Mouse (Mus musculus): Measurements from ENCODE around the gene Smco2. TPM values are rescaled to one million over a fixed set of nuclear protein-coding genes. Genes with fewer than 3 reads are reported as not detected.

The Smco2 gene
- polyA plus RNA-seq, 1 experiment from 2014 or later: not detected

GRCm38 (mm10) chr6:146834342-146834741 lies 15.6 kb upstream of the Smco2 start:
- no peak for ATAC-seq
- H3K9me3 ChIP-seq (ENCODE audit: control insufficient read depth, low read length): no peaks in the 10 kb centered on the region
- WGBS: 87% methylated on average over 3 of the region's 3 CpGs
- no peaks in the 10 kb centered on the region for H3K27me3 ChIP-seq (replicated peaks; ENCODE audit: control insufficient read depth, insufficient read depth, low read length)
- no peaks in the 10 kb centered on the region for H3K4me1 ChIP-seq (replicated peaks; ENCODE audit: control insufficient read depth, insufficient read depth, low read length)
- no peaks in the 10 kb centered on the region for H3K36me3 ChIP-seq (ENCODE audit: control insufficient read depth, insufficient read depth)
- H3K4me2 ChIP-seq (ENCODE audit: low read length): no peak overlapping the region
- no peak overlapping the region for H3K4me3 ChIP-seq (replicated peaks; ENCODE audit: low read length)
- no peak overlapping the region for H3K27ac ChIP-seq (ENCODE audit: low read length)
- no peak overlapping the region for H3K9ac ChIP-seq (replicated peaks; ENCODE audit: low read depth, low read length)

- Histone ChIP-seq H3K4me2 (ENCODE audit: low read length) (no peak overlapping the region), H3K9me3 (ENCODE audit: control insufficient read depth, low read length) (no peaks in the 10 kb centered on the region), H3K27me3 (replicated peaks; ENCODE audit: control insufficient read depth, insufficient read depth, low read length) (no peaks in the 10 kb centered on the region), H3K36me3 (ENCODE audit: control insufficient read depth, insufficient read depth) (no peaks in the 10 kb centered on the region), H3K9ac (replicated peaks; ENCODE audit: low read depth, low read length) (no peak overlapping the region), H3K4me1 (replicated peaks; ENCODE audit: control insufficient read depth, insufficient read depth, low read length) (no peaks in the 10 kb centered on the region), H3K27ac (ENCODE audit: low read length) (no peak overlapping the region), H3K4me3 (replicated peaks; ENCODE audit: low read length) (no peak overlapping the region)
- 51% methylated on average over 4 of the region's 4 CpGs for WGBS
- ATAC-seq: no peak
Measured at GRCm38 (mm10) chr6:146835784-146836183, 14.1 kb upstream of the Smco2 start.

GRCm38 (mm10) chr6:146837316-146837715 lies 12.6 kb upstream of the Smco2 start:
- Histone ChIP-seq H3K4me1 (replicated peaks; ENCODE audit: control insufficient read depth, insufficient read depth, low read length) (no peaks in the 10 kb centered on the region), H3K27ac (ENCODE audit: low read length) (no peak overlapping the region), H3K27me3 (replicated peaks; ENCODE audit: control insufficient read depth, insufficient read depth, low read length) (no peaks in the 10 kb centered on the region), H3K36me3 (ENCODE audit: control insufficient read depth, insufficient read depth) (no peaks in the 10 kb centered on the region), H3K4me3 (replicated peaks; ENCODE audit: low read length) (no peak overlapping the region), H3K4me2 (ENCODE audit: low read length) (no peak overlapping the region), H3K9ac (replicated peaks; ENCODE audit: low read depth, low read length) (no peak overlapping the region), H3K9me3 (ENCODE audit: control insufficient read depth, low read length) (no peaks in the 10 kb centered on the region)
- ATAC-seq: no peak
- WGBS: 69% methylated on average over 7 of the region's 7 CpGs

DNA sequence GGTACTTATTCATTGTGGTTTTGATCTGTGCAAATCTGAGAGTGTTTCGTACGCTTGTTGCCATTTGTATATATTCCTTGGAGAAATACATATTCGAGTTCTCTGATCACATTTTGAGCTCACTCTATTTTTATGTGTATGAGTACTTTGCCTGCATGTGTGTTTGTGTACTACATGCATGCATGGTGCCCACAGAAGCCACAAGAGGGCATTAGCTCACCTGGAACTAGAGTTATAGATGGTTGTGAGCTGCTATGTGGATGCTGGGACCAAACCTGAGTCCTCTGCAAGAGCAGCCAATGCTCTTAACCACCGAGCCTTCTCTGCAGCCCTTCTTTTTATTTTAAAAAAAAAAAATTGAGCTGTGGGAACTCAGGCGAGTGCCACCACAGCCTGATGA lies 11.5 kb upstream of the Smco2 start:
- H3K9ac ChIP-seq (replicated peaks; ENCODE audit: low read depth, low read length): no peak overlapping the region
- H3K9me3 ChIP-seq (ENCODE audit: control insufficient read depth, low read length): no peaks in the 10 kb centered on the region
- no peaks in the 10 kb centered on the region for H3K36me3 ChIP-seq (ENCODE audit: control insufficient read depth, insufficient read depth)
- ATAC-seq: no peak
- no peak overlapping the region for H3K27ac ChIP-seq (ENCODE audit: low read length)
- WGBS: 95% methylated on average over 5 of the region's 5 CpGs
- no peak overlapping the region for H3K4me2 ChIP-seq (ENCODE audit: low read length)
- H3K4me3 ChIP-seq (replicated peaks; ENCODE audit: low read length): no peak overlapping the region
- H3K4me1 ChIP-seq (replicated peaks; ENCODE audit: control insufficient read depth, insufficient read depth, low read length): no peaks in the 10 kb centered on the region
- H3K27me3 ChIP-seq (replicated peaks; ENCODE audit: control insufficient read depth, insufficient read depth, low read length): no peaks in the 10 kb centered on the region

DNA sequence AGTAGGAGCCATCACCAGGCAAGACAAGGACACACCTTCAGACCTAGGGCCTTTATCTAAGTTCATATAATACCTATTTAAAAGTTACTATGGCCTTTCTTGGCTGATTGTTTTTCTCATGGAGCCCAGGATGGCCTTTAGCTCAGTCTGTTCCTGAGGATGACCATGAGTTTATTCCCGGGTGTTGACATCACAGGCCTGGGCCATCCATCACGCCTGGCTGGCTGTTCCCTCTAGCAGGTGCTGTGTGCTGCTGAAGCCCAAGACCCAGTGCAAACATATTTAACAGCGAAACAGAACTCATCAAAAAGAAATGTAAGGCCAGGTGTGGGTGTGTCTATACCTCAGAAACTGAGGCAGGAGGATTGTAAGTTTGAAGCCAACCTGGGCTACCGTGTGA lies 11.0 kb upstream of the Smco2 start:
- Histone ChIP-seq H3K4me3 (replicated peaks; ENCODE audit: low read length) (no peak overlapping the region), H3K9ac (replicated peaks; ENCODE audit: low read depth, low read length) (no peak overlapping the region), H3K27me3 (replicated peaks; ENCODE audit: control insufficient read depth, insufficient read depth, low read length) (no peaks in the 10 kb centered on the region), H3K27ac (ENCODE audit: low read length) (no peak overlapping the region), H3K36me3 (ENCODE audit: control insufficient read depth, insufficient read depth) (no peaks in the 10 kb centered on the region), H3K9me3 (ENCODE audit: control insufficient read depth, low read length) (no peaks in the 10 kb centered on the region), H3K4me2 (ENCODE audit: low read length) (no peak overlapping the region), H3K4me1 (replicated peaks; ENCODE audit: control insufficient read depth, insufficient read depth, low read length) (no peaks in the 10 kb centered on the region)
- WGBS: 94% methylated on average over 4 of the region's 4 CpGs
- ATAC-seq: no peak

DNA sequence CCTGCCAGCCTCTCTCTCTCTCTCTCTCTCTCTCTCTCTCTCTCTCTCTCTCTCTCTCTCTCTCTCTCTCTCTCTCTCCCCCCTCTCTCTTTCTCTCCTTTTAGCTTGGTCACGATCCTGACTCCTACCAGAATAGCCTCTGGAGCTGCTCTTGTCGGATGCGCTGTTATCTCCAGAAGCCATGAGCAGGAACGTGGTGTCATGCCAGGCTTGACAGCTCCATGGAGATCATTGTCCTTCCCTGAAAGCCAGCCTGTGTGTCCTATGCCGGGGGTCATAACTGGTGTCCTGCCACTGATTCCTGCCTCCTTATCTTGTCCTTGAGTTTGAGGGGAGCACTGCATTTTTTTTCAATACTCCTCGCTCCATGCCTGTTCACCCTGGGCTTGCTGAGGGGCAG lies 5.0 kb upstream of the Smco2 start:
- no peaks in the 10 kb centered on the region for H3K36me3 ChIP-seq (ENCODE audit: control insufficient read depth, insufficient read depth)
- no peak overlapping the region for H3K27ac ChIP-seq (ENCODE audit: low read length)
- no peak overlapping the region for H3K4me3 ChIP-seq (replicated peaks; ENCODE audit: low read length)
- ATAC-seq: no peak
- no peaks in the 10 kb centered on the region for H3K4me1 ChIP-seq (replicated peaks; ENCODE audit: control insufficient read depth, insufficient read depth, low read length)
- WGBS: 88% methylated on average over 6 of the region's 6 CpGs
- no peaks in the 10 kb centered on the region for H3K27me3 ChIP-seq (replicated peaks; ENCODE audit: control insufficient read depth, insufficient read depth, low read length)
- no peaks in the 10 kb centered on the region for H3K9me3 ChIP-seq (ENCODE audit: control insufficient read depth, low read length)
- no peak overlapping the region for H3K9ac ChIP-seq (replicated peaks; ENCODE audit: low read depth, low read length)
- H3K4me2 ChIP-seq (ENCODE audit: low read length): no peak overlapping the region

DNA sequence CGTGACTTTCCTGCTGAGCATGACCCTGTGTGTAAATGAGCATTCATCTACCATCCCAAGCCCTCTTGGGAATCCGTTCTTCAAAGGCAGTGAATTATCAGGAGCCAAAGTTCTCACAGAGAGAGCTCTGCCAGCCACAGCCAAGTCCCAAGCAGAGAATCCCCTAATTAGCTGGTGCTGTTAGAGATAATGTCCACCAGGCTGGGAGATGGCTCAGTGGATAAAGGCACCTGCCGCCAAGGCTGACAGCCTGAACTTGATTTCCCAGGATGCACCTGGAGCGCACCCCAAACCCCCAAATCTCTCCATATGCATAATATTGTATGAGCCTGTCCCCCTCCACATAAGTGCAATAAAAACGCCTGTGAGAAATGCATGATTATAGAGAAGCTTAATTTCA lies 4.6 kb upstream of the Smco2 start:
- Histone ChIP-seq H3K9me3 (ENCODE audit: control insufficient read depth, low read length) (no peaks in the 10 kb centered on the region), H3K27me3 (replicated peaks; ENCODE audit: control insufficient read depth, insufficient read depth, low read length) (no peaks in the 10 kb centered on the region), H3K36me3 (ENCODE audit: control insufficient read depth, insufficient read depth) (no peaks in the 10 kb centered on the region), H3K4me2 (ENCODE audit: low read length) (no peak overlapping the region), H3K27ac (ENCODE audit: low read length) (no peak overlapping the region), H3K9ac (replicated peaks; ENCODE audit: low read depth, low read length) (no peak overlapping the region), H3K4me3 (replicated peaks; ENCODE audit: low read length) (no peak overlapping the region), H3K4me1 (replicated peaks; ENCODE audit: control insufficient read depth, insufficient read depth, low read length) (no peaks in the 10 kb centered on the region)
- ATAC-seq: no peak
- 66% methylated on average over 5 of the region's 5 CpGs for WGBS

DNA sequence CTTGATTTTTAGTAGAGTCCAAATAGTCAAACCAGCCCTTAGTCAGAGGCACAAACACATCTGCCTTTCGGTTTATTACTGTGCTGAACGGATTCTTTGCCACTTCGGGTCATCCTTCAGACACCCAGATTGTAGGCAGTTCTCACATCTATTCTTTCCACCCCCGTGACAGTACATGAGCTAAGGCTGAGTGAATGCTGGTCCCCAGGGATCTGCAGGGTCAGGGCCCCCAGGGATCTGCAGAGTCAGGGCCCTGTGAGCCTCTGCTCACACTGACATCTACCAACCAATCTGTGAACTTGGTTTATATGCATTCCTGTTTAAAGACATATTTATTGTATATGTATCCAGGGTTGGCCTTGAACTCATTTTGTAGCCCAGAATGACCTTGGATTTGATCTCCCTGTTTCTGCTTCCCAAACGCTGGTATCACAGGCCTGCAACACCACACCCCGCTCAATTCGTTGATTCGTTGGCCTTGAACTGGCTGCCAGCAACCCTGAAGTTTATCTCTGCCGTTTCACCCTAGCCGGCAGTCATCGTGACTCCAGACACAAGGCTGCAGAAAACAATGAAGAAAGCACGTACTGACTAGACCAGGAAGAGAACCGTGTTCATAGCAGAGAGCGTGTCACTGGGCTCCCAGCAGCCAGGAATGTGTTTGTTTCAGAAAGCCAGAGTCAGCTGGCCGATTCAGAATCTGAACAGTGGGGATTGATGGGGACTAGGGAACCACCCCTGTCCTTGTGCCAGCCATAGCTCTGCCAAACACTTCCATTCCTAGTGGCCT lies 3.7 kb upstream of the Smco2 start:
- no peak for ATAC-seq
- Histone ChIP-seq H3K4me2 (ENCODE audit: low read length) (no peak overlapping the region), H3K27ac (ENCODE audit: low read length) (no peak overlapping the region), H3K4me1 (replicated peaks; ENCODE audit: control insufficient read depth, insufficient read depth, low read length) (no peaks in the 10 kb centered on the region), H3K9me3 (ENCODE audit: control insufficient read depth, low read length) (no peaks in the 10 kb centered on the region), H3K4me3 (replicated peaks; ENCODE audit: low read length) (no peak overlapping the region), H3K9ac (replicated peaks; ENCODE audit: low read depth, low read length) (no peak overlapping the region), H3K27me3 (replicated peaks; ENCODE audit: control insufficient read depth, insufficient read depth, low read length) (no peaks in the 10 kb centered on the region), H3K36me3 (ENCODE audit: control insufficient read depth, insufficient read depth) (no peaks in the 10 kb centered on the region)
- 85% methylated on average over 15 of the region's 15 CpGs for WGBS

- Histone ChIP-seq H3K4me2 (ENCODE audit: low read length) (no peak overlapping the region), H3K9me3 (ENCODE audit: control insufficient read depth, low read length) (no peaks in the 10 kb centered on the region), H3K27me3 (replicated peaks; ENCODE audit: control insufficient read depth, insufficient read depth, low read length) (no peaks in the 10 kb centered on the region), H3K36me3 (ENCODE audit: control insufficient read depth, insufficient read depth) (no peaks in the 10 kb centered on the region), H3K27ac (ENCODE audit: low read length) (no peak overlapping the region), H3K4me3 (replicated peaks; ENCODE audit: low read length) (no peak overlapping the region), H3K4me1 (replicated peaks; ENCODE audit: control insufficient read depth, insufficient read depth, low read length) (0 out of 2 replicates have a peak, but pooled peaks cover under 1% of the 10 kb centered on the region), H3K9ac (replicated peaks; ENCODE audit: low read depth, low read length) (no peak overlapping the region)
- 70% methylated on average over 3 of the region's 3 CpGs for WGBS
- no peak for ATAC-seq
Measured at GRCm38 (mm10) chr6:146847402-146847801, 2.5 kb upstream of the Smco2 start.

- H3K27ac ChIP-seq (ENCODE audit: low read length): no peak overlapping the region
- H3K9me3 ChIP-seq (ENCODE audit: control insufficient read depth, low read length): no peaks in the 10 kb centered on the region
- ATAC-seq: no peak
- WGBS: 93% methylated on average over 3 of the region's 3 CpGs
- H3K4me3 ChIP-seq (replicated peaks; ENCODE audit: low read length): no peak overlapping the region
- no peaks in the 10 kb centered on the region for H3K27me3 ChIP-seq (replicated peaks; ENCODE audit: control insufficient read depth, insufficient read depth, low read length)
- H3K4me1 ChIP-seq (replicated peaks; ENCODE audit: control insufficient read depth, insufficient read depth, low read length): 0 out of 2 replicates have a peak, but pooled peaks cover 3% of the 10 kb centered on the region
- no peaks in the 10 kb centered on the region for H3K36me3 ChIP-seq (ENCODE audit: control insufficient read depth, insufficient read depth)
- H3K4me2 ChIP-seq (ENCODE audit: low read length): no peak overlapping the region
- H3K9ac ChIP-seq (replicated peaks; ENCODE audit: low read depth, low read length): no peak overlapping the region
Measured at GRCm38 (mm10) chr6:146848281-146848680, 1.6 kb upstream of the Smco2 start.

Data from forebrain, embryonic 16.5 days (tissue).